Mouse (Mus musculus) ZHBTc4 (cell line): Measurements from ENCODE around the gene Nsd1.

Experiments used
- DNase-seq: peaks from one replicate; pipeline ENCODE4 v3.0.0-alpha.2; 2011; ENCODE audit warnings: low read depth, low spot score

The Nsd1 gene

DNA sequence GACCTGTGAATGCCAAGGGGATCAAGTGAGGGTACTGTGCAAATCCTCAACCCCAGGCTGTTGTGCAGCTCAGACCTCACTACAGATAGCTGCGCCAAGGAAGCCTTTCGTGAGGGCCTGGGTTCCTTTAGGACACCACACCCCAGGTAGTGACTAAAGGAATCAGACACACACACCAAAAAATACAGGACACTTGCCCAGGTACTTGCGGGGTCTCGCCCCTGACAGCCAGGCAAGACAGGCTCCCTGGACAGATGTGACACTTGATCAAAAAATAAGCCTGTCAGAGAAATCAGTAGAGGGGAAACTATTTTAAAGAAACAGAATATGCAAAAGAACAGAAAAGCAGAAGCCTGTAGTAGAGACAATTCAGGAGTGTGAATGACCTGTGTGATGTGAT is 119.1 kb downstream of the Nsd1 start:
- DNase-seq: no peak

DNA sequence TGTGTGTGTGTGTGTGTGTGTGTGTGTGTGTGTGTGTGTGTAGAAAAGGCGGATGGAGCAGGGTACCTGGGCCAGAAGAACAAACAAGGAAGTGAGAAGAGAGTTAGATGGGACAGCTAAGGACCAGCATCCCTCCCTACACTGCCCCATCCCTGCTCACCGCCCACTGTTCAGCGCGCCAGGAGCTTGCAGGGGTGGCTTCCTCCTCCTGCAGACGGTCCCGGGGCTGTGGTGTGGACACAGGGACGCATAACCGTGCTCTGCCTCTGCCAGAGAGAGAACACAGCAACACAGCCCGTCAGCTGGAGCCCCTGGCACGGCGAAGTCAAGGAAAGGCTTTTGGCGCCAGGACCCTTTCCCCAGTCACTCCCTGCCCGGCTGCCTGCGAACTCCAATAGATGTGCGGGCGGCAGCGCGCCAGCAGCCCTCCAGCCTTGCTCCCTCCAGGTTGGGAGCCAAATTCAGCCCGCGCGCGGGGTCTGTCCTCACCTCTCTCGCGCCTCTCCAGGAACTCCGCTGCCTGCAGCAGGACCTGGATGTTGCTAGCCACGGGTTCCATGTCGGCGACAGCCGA is 119.6 kb downstream of the Nsd1 start:
- peak; percentile 71 for DNase-seq

DNA sequence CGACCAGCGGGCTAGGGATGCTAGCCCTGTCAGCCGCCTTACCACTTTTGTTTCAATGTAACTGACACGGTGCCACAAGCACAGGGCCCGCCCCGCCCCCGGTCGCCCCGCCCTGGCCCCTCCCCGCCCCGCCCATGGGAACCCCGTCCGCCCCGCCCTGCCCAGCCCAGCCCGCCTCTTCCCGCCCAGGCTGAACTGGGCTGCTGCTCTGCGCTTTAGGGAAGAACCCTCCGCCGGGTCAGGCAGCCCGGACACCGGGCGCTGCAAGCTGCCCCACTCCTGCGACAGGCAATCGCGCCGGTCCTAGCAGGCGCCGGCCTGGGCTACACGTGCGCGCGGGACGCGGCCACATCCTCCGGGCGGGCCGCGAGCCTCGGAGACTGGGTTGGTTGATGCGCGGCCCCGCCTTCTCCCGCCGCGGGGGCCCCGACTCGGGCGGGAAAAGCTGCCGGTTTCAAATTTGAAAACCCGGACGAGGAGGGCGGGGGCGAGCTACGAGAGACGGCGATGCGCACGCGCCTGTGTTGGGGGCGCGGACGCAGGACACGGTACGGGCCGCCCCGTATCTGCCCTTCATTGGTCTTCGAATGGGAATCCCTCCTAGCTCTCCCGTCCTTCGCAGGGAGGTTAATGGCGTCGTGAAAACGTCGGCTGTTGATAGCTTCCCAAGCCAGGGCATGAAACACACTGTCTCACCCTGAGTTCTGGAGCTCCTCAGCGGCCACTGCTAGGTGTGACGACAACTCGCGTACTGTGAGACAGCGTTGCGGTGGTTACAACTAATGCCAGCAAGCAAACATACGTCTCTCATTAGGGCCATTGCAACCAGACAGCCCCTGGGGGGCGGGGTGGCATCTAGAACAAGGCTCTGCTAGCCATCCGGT is 120.3 kb downstream of the Nsd1 start, which contains the start of gene Mxd3:
Gene Mxd3, minus strand, starts transcription at position 141 of the 884 bp plus-strand sequence.
- DNase-seq: peak; percentile 93

DNA sequence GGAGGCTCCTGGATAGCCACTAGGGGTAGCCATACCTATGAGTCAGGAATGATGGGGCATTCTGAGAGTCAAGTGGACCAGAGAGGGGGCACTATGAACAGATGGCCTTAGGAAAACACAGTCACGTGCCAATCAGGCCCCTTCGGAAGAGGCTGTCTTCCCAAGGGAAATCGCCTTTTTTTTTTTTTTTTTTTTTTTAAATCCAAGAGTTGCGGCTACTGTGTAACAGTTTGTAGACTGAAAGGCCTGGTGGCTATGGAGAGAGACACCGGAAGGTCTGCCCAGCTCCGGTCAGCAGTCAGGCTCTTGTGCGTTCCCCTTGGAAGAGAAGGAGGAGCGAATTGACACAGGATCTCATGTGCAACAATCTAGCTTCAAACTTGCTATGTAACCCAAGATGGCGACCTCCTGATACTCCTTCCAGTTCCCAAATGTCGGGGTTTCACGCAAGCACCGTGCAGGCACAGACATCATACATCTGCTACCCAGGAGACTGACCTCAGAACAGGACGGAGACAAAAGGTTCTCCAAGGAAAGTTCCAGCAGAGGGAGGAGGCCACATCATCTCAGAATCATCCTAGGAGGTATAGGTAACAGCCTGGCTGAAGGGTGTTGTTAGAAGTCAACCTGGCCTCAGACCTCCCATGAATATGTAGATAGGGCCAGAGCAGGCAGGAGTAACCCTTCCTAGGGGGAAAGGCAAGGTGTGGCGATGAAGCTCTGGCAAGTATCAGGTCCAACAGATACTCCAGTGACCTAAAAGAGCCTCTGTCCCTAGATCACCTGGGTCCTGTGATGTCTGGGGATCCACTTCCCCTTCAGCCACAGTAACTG is 121.2 kb downstream of the Nsd1 start:
- DNase-seq: peak; percentile 68

DNA sequence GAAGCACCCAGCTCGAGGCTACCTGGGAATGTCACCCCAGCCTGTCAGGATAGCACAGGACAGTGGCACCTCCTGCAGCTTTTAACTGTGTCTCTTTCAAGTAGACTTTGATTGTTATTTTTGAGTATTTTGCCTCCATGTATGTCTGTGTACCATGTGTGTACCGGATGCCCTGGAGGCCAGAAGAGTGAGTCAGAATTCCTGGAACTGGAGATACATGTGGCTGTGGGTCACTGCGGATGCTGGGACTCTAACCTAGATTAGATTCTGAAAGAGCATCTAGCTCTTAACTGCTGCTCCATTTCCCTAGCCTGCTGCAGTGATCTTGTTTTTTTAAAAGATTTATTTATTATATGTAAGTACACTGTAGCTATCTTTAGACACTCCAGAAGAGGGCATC is 122.7 kb downstream of the Nsd1 start:
- no peak for DNase-seq

DNA sequence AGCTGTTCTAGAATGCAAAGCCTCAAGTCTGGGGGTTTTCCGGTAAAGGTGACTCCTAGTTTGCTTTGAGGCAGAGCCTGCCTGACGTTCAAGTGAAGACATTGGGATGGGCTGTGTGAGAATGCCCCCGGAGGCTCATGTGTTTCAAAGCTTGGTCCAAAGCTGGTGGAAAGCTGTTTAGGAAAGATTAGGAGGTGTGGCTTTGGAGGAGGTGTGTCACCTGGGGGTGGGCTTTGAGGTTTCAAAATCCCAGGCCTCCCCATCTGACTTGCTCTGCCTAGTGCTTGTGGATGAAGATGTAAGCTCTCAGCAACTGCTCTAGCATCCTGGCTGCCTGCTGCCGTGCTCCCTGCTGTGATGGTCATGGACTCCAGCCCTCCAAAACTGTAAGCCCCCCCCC is 126.1 kb downstream of the Nsd1 start:
- DNase-seq: peak; percentile 66

DNA sequence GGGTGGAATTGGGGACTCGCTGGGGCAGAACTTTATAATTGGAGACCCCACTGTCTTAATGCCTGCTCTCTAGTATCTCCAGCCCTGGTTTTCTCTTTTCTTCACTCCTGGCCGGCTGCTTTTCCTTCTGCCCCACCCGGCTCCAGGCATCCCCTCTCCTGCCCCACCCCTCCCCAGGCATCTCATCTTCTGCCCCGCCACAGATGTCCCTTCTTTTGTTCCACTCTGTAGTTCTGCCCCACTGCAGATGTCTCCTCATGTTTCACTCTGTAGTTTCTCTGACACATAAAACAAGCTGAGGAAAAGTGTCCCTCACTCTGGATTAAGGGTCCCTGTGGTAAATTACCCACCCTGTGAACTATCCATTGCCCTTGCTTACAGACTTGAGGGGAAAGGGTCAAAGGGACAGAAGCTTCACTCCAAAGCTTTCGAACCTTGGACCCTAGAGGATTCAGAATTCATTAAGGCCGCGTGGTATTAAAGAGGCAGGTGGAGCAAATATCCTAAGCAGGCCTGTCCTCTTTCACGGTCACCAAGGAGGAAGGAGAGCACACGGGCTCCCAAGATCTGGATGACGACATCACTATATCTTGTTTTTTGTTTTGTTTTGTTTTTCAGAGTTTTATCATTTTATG is 127.9 kb downstream of the Nsd1 start:
- DNase-seq: no peak

DNA sequence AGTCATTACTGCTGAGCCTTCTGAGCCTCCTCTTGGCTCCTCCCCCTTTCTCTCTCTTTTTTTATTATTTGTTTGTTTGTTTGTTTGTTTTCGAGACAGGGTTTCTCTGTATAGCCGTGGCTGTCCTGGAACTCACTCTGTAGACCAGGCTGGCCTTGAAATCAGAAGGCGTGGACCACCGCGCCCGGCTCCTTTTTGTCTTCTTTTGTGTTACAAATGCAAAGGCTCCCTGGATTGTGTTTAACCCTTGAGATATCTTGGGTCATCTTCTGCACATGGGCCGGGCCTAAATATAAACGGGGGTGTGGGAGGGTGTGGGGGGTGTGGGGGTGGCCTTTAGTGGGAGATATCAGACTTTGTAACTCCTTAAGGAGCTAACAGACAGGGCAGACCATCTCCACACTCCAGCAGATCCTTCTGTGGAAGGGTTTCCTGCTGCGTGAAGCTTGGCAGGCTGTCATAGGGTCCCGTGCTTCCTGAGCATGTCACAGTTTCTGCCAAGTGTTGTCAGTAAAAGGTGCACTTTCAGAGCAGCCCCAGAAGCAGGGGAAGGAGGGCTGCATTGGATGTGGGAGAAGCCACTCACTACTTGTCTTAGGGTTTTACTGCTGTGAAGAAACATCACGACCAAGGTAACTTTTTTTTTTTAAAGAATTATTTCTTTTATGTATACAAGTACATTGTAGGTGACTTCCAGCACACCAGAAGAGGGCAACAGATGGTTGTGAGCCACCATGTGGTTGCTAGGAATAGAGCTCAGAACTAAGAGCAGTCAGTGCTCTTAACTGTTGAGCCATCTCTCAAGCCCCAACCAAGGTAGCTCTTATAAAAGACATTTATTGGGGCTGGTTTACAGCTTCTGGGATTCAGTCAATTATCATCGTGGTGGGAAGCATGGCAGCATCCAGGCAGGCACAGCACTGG is 128.8 kb downstream of the Nsd1 start:
- DNase-seq: peak; percentile 73

DNA sequence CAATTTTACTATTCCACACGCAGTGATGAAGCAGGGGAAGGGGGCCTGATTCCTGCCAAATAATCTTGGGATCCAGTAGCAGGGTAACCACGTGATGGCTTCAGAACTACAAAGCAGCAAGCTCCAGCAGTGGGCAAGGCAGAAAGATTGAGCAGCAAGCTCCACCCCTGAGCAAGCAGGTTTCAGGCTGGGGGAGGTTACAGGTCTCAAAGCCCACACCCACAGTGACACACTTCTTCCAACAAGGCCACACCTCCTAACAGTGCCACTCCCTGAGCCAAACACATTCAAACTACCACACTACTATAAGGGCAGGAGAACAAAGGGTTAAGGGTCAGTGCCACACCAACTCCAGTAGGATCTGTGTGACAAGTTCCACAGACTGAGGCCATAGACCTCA is 129.7 kb downstream of the Nsd1 start:
- DNase-seq: peak; percentile 91

DNA sequence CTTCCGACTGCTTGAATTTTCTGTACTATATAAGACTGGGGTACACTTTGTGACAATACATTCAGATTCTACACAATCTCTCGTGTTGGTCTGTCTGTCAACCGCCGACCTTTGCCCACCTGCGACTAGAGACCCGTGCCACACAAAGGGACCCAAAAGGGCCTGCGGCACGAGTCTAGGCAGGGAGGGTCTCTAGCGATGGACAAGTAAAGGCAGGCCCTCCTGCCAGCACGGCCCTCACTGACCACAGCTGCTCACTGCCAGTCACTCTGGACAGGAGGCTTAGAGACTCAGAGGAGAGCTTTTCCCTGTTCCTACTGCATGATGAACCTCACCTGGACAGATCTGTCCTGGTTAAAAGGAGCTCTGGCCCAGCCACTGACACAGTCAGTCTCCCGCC is 132.9 kb downstream of the Nsd1 start:
- no peak for DNase-seq

DNA sequence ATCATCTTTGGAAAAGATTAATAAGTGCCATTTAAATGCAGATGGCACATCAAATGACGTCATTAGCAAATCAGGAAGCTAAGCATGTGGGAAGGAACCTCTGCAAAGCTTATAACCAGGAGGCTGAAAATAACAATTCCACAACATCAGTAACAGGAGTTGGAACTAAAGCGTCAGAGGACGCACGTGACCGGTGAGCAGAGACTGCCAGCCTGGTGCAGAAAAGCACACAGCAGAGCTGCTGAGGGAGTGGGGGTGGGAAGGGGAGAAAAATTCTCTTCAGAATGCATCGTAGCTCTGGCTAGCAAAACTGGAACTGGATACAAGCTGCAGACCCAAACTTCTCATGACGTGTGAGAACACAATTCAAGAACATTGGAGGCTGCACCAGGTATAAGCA is 134.7 kb downstream of the Nsd1 start:
- no peak for DNase-seq

DNA sequence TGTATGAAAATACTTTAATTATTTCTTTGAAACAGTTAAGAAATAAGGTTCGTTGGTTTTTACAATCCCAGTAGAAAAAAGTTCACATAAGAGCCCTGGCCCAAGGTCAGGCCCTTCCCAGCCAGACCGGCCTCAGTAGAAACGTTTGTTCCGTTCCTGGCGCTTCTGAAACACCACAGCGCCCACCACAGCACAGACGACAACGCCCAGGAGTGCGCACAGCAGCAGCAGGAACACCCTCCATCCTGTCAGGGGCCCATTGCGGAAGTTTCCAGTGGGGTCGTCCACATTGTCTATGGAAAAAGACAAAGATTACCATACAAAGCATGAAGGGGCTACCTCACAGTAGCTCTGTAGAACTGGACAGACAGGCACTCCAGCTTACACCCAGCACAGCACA is 137.2 kb downstream of the Nsd1 start:
- no peak for DNase-seq

DNA sequence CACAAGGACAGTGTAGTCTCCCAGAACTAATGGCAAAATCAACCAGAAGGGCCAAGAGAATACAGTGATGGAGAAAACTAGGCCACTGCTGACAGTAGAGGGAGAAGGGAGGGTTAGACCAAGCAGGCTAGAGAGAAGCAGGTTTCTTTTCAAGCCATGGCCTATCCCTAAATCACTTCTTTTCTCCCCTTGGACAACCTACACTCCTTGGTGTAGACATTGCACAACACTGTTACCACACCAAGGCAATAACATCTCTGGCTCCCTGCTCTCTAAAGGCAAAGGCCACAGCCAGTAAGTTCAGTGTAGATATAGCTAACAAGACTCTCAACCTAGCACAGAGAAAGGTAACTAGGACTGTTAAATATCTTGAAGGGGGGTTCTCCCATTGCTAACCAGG is 151.6 kb downstream of the Nsd1 start:
- no peak for DNase-seq

DNA sequence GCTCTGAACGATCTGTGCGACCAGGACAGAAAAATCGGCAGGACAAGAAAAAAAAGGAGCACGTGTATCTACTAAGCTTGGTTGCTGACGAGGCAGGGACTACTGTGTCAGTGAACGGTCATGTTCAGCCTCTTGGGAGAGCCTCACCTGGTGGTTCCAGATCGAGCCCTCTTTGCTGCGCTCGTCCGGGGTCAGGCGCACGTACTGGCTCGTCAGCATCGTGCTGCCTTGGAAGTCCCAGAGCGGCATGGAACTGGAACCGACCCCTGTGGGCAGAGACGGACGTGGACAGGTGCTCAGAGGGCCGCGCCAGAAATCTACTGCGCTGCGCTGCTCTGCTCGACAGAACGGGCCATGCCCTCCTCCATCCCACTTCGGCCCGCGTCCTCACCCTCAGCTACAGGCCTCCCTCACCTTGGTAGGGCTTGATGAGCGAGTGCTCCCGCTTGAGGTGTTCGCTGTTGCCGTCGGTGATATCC is 152.4 kb downstream of the Nsd1 start:
- no peak for DNase-seq

DNA sequence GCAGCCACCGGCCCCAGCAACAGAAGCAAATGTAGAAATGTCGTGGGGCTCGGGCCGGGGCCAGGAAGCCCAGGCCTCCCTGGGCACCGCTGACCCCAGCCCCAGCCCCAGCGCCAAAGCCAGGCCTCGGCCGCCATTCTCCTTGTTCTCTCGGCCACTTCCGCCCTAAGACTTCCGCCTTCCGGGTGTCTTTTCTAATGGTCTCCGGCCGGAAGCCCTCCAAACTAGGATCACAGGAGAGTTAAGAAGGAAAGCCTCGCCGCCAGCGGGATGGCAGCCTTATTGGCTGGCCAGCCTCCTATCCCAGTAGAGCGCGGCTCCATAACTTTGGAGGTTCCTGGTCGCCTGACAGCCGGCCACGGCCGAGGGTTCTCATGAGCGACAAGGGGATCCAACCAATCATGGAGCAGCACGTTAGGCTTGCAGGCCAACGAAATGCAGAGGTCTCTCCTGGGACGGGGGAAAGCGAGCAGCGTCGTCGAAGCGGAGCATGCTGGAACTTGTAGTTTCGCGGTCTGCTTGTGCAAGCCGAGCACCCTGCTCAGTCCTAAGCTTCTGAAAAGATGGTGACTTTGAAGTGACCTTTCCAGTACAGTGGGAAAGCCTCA is 153.0 kb downstream of the Nsd1 start, which contains the start of gene Lman2:
Gene Lman2, minus strand, starts transcription at position 331 of the 608 bp plus-strand sequence.
- DNase-seq: peak; percentile 99
